Mouse (Mus musculus): ENCODE data around the gene Smarca2. TPM values are rescaled to one million over a fixed set of nuclear protein-coding genes. Genes with fewer than 3 reads are reported as not detected.

Smarca2 gene
- total RNA-seq, 2 experiments from 2014 or later = 211 to 223 TPM

DNA sequence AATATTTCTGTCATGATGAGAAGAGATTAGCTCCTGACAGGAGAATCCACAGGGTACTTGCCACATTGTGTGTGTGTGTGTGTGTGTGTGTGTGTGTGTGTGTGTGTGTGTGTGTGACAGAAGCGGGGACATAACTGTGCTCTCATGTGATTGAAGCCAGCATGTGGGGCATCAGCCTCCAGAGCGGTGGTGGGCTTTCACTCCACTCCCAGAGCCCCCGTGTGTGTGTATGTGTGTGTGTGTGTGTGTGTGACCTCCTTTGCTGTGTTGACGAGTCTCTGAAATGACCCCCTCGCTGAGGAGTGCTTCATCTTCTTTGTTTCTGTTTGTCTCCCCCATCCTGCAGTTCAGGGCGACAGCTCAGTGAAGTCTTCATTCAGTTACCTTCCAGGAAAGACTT, 165.7 kb downstream of the Smarca2 start:
- no peak for DNase-seq (ENCODE audit: low spot score in 2 of 2)

DNA sequence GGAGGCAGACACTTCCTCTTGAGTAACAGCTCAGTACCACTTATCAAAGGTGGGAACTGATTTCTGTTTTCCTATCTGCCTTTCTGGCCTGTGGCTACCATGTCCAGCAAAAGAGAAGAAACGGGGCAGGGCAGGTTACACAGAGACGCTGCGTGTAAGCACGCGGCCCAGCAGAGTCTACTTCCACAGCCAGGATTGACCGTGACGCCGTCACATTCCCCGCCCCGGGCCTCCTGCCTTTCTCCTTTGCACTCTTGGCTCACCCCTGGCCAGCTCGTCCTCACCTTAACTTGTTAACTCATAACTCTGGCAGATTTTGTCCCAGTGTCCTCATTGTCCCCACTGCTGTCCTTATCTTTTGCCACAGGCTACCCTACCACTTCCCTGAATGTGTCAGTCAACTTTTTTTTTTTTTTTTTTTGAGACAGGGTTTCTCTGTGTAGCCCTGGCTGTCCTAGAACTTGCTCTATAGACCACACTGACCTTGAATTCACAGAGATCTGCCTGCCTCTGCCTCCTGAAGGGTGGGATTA, 167.3 kb downstream of the Smarca2 start:
- DNase-seq (ENCODE audit: low spot score in 2 of 2) = no peak

DNA sequence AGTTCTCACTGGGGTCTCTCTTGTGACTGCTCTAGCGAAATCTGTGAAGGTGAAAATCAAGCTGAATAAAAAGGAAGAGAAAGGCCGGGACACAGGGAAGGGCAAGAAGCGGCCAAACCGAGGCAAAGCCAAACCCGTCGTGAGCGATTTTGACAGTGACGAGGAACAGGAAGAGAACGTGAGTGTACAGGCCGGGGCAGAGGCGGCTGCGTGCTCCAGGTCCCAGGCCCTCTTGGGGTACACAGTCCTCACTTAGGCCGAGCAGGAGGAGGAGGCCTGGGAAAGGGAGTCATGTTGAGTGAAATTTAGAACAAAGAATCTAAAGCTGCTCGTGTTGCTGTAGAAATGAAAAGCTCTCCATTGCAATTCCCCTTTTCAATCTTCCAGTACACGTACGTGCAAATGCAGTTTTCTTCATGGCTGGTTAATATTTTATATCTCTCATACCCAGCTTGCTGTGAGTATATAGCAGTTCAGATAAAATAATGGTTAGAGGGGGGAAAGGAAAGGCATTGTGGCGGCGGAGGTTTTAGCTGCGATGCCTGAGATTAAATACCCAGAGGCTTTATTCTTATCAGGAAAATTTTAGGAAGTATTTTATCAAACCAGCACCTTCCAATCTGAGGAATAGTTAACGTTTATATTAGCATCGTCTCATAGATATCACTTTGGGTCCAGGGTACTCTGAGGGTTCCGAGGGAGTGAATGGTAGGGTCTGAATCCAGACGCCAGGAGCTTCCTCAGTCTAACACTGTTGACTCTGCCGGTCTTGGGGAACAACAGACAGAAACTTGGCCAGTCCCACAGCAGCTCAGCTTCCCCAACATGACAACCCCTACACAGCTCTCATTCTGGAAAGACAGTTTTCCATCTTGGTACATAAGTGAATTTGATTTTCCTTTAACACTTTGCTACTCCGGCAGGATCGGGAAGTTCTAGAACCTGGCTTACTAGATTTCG, 171.5 kb downstream of the Smarca2 start:
- no peak for DNase-seq (ENCODE audit: low spot score in 2 of 2)

DNA sequence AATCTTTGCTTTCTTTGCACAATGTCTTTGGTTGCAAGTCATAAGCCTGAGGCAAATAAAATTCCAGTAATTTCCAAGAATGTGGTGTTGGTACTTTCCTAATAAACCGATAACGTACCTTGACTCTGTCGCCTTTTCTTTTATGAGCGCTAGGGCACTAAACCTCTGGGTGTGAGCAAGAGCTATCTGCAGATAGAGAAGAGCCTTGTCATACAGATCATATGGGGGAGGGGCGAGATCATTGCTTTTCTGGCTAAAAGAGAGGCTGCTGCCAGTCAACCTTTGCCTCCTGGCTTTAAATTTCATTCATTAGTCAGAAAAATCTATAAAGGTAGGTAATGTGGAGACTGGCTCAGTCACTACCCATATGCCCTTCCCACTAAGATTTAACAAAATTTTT, 173.3 kb downstream of the Smarca2 start:
- DNase-seq (ENCODE audit: low spot score in 2 of 2) = no peak

DNA sequence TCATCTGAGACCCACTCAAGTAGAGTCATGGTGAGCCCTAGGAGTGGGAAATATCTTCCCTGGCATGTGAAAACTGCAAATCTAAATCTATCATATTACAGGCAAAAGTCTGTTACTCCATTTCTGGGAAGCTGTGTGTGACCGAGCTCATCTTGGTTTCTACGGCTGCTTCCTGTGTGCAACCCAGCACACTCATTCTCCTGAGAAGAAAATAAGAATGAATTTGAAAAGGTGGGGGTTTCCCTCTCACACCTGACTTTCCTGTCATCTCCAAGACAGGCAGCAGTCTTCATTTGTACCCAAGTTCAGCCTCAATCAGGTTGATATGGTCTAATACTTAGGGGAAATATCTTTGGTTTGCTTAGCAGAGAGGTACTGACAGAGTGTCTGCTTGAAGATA, 176.4 kb downstream of the Smarca2 start:
- DNase-seq (ENCODE audit: low spot score in 2 of 2) = no peak

DNA sequence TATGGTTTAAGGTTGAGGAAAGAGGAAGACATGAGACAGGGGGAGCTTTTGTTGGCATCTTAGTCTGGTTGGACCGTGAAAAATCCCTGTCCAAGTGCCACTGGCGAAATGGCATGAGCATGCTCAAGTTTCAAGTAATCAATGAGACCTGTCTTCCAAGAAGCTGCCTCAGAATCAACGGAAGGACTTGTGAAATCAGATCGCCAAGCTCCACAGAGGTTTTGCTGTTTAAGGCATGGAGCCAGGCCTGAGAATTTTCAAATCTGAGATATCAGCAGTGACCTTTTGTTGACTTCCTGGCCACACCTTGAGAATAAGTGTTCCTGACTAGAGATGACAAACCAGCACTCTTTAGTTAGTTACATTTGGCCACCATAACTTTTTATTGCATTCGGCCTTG, 183.6 kb downstream of the Smarca2 start:
- no peak for DNase-seq (ENCODE audit: low spot score in 2 of 2)

DNA sequence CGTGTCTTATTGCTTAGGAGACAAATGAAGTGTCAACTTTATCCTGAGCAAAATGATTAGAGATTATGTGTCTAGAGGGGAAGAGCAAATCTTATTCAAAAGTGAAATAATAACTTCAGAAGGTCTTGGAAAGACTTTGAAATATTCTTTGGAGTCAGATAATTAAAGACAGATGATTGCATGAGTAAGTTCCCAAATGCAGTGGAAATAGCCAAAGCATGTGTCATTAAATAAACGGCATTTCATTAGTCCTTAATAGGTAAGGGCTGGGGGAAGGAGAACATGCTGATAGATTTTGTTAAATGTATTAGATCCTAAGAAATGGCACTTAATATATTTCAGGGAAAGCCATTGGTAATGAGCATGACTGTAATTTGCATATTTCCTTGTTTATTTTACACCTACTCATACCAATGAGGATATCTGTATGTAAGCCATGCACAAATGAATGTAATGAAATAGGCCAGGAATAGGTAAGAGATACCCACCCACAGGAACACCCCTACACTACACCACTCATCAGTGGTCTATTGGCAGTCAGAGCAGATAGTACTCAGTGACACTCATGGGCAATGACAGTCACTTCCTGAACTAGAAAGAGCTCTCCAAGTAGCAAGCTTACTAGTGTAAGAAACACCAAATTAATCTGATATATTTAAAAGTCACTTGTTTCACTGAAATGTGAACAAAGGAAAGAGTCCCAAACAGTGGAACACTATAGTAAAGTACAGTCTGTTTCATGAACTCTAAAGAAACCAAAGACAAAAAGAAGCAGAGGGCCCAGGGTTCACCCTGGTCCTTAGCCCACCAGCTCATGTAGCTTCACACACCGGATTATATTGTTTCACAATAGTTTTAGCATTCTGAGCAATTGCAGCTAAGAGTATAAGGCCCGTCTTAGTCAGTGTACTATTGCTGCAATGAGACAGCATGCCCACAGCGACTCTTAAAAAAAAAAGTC, 185.8 kb downstream of the Smarca2 start:
- no peak for DNase-seq (ENCODE audit: low spot score in 2 of 2)

DNA sequence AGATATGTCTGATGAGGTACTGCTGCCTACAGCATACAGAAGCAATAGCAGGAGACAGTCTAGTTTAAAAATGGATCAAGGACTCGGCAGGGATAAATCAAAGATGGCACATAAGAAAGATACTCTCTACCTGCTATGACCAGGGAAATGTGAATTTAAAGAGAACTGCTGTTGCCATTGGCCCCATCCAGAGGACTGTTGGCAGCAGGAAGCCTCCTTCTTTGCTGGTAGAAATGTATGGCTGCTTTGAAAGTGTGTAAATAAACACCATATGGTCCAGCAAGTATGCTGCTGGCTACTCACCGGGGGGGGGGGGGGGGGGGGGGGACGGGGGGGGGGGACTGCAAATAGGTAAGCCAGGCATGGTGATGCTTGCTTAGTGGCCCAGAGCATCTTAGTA, 189.5 kb downstream of the Smarca2 start:
- no peak for DNase-seq (ENCODE audit: low spot score in 2 of 2)

DNA sequence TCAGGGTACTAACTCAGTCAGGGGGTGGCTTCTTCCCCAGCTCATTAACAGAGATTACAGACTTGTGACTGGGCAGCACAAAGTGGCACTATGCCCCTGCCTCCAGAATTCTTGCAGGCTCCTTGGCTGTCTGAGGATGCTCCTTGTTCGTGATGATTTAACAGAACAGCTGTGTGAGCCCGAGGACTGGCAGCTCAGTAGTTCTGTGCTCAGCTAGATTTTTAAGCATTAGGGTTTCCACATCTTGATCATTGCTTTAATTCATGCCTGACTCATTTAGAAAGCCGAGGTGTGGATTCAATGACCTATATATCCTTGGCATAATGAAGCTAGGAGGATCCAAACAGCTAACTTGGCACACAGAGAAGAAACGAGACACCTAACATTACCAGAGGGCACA, 191.2 kb downstream of the Smarca2 start:
- peak in 1 of 2 experiments; percentile 15 for DNase-seq (ENCODE audit: low spot score in 2 of 2)

GRCm38 (mm10) chr19:26804401-26804800, 199.6 kb downstream of the Smarca2 start:
- DNase-seq (ENCODE audit: low spot score in 2 of 2) = no peak

GRCm38 (mm10) chr19:26814629-26815028, 209.8 kb downstream of the Smarca2 start:
- no peak for DNase-seq (ENCODE audit: low spot score in 2 of 2)

DNA sequence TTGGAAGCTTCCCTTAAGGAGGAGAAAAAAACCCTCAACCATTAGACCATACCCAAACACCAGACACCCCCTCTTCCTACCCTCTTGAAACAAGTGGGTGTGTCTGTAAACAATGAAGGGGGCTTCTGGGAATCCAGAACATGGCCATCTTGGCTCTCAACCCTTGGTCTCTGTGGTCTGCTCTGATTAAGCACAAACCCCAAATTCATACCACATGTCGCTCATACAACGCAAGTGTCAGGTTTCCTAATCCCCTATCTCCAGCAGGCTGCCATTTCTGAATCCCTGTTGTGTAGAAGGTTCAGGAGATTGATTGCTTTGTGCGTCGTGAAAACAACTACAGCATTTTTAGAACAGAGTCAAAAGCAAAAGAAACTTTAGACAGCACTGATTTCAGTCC, 213.1 kb downstream of the Smarca2 start:
- DNase-seq (ENCODE audit: low spot score in 2 of 2) = no peak

Measured in layer of hippocampus, adult 18-20 months (tissue).